Mouse (Mus musculus) stomach, embryonic 15.5 days (tissue): Measurements from ENCODE around the gene Ncor2. TPM values are rescaled to one million over a fixed set of nuclear protein-coding genes. Genes with fewer than 3 reads are reported as not detected.

ENCODE experiments used
- ATAC-seq: fragments of 200-750 bp; cut with Nextera tagmentation; 2 replicates; pipeline ENCODE4 v1.8.0; 2017; ENCODE audit warnings: low read depth, moderate number of reproducible peaks, moderate TSS enrichment; ENCODE audit not compliant: insufficient read depth, low FRiP score
- H3K27ac ChIP-seq: fragments of 300-500 bp; sonication (generic); 2 replicates; pipeline ENCODE4 v1.5.1; 2015; ENCODE audit warnings: mild to moderate bottlenecking, inconsistent platforms
- H3K27me3 ChIP-seq: fragments of 300-500 bp; sonication (generic); replicated peaks from 2 replicates; pipeline ENCODE4 v1.6.1; 2015; ENCODE audit warnings: inconsistent platforms
- H3K36me3 ChIP-seq: fragments of 300-500 bp; sonication (generic); 2 replicates; pipeline ENCODE4 v1.6.1; 2015; ENCODE audit warnings: inconsistent platforms
- H3K4me1 ChIP-seq: fragments of 300-500 bp; sonication (generic); 2 replicates; pipeline ENCODE4 v1.6.1; 2015; ENCODE audit warnings: inconsistent platforms
- H3K4me2 ChIP-seq: fragments of 300-500 bp; sonication (generic); 2 replicates; pipeline ENCODE4 v1.6.1; 2015; ENCODE audit warnings: mild to moderate bottlenecking, inconsistent platforms
- H3K4me3 ChIP-seq: fragments of 300-500 bp; sonication (generic); replicated peaks from 2 replicates; pipeline ENCODE4 v1.5.1; 2015; ENCODE audit warnings: inconsistent platforms
- H3K9ac ChIP-seq: fragments of 300-500 bp; sonication (generic); 2 replicates; pipeline ENCODE4 v1.6.1; 2015; ENCODE audit warnings: inconsistent platforms
- H3K9me3 ChIP-seq: fragments of 300-500 bp; sonication (generic); 2 replicates; pipeline ENCODE4 v1.6.1; 2016; ENCODE audit warnings: inconsistent platforms
- WGBS: fragments of 180-500 bp; shearing (Covaris S2); methylation state at CpG from one replicate; pipeline ENCODE4 v1.1.7; 2015; 5-methylcytosine and 5-hydroxymethylcytosine counted together
- polyA plus RNA-seq: library from polyadenylated mRNA; unstranded; fragments of >200 nt; fragmentation: Nextera tagmentation; extraction: Ambion mirVana; gene quantifications from 2 replicates; pipeline ENCODE4 v1.2.1, GENCODE M21; 2015

The Ncor2 gene
- polyA plus RNA-seq, 1 experiment from 2014 or later = 26.7 TPM

DNA sequence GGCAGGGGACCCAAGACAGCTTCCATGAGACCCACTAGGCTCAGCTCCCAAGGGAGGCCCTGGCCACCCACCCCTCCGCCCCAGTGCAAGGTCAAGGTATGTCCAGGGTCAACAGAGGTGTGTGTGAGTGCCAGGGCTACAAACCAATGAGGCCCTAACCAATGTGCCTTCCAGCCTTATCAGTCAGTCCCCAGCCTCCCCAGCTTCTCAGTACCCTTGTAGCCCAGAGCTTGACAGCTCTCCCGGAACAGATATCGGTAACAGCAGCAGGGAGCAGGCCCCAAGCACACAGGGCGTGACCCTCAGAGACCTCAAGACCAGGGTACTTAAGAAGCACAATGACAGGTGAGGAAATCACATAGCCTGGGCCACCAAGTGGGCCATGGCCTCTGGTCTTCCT lies 129.5 kb downstream of the Ncor2 start:
- H3K27me3 ChIP-seq = no peaks in the 10 kb centered on the region
- H3K4me3 ChIP-seq = no peak overlapping the region
- 85% methylated on average over 4 of the region's 4 CpGs for WGBS
- no peak overlapping the region for H3K9ac ChIP-seq
- no peak overlapping the region for H3K4me2 ChIP-seq
- H3K36me3 ChIP-seq = peaks cover 53% of the 10 kb centered on the region
- H3K9me3 ChIP-seq = no peaks in the 10 kb centered on the region
- peak; percentile 76 for ATAC-seq
- peaks cover 11% of the 10 kb centered on the region for H3K4me1 ChIP-seq
- no peak overlapping the region for H3K27ac ChIP-seq

DNA sequence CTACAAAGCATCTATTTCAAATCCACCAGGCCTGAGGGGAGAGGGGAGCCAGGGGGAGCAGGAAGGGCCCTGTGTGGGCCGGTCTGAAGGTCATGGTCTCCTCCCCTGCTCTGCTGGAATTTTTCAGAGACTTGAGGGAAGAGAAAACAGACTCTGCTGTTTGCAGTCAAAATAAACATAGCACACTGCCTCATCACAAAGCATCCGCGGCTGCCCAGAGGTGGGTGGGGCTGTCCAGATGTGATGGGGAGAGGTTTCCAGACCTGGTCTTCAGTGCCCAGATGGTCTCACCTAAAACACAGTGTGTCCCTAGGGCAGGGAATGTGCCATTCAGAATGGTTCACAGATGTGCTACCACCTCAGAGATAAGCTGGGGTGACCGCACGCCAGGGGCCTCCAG lies 132.6 kb downstream of the Ncor2 start:
- no peak for ATAC-seq
- Histone ChIP-seq H3K4me1 (no peaks in the 10 kb centered on the region), H3K27ac (no peak overlapping the region), H3K4me3 (no peak overlapping the region), H3K4me2 (no peak overlapping the region), H3K27me3 (no peaks in the 10 kb centered on the region), H3K36me3 (peaks cover 60% of the 10 kb centered on the region), H3K9me3 (no peaks in the 10 kb centered on the region), H3K9ac (no peak overlapping the region)
- 55% methylated on average over 5 of the region's 5 CpGs for WGBS

DNA sequence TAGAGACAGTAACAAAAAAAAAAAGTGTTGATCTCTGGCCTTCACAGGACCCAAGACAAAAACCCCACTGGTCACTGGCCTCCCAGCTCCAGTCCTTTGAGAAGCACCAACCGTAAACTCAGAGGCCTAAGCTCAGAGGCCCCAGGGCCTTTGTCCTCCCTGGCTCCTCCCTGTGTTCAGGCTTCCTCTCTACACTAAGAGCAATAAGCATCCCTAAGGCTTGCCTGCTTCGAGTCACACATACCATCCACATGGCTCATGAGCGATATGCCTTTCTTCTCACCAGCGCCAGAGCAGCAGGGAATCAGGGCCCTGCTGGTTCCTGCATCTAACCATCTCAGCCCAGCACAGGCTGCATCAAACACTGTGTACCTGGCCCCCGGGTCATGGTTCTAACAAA lies 133.8 kb downstream of the Ncor2 start:
- H3K9me3 ChIP-seq = no peaks in the 10 kb centered on the region
- H3K27me3 ChIP-seq = no peaks in the 10 kb centered on the region
- H3K36me3 ChIP-seq = peaks cover 53% of the 10 kb centered on the region
- 79% methylated on average over 5 of the region's 5 CpGs for WGBS
- no peak overlapping the region for H3K27ac ChIP-seq
- no peak overlapping the region for H3K4me3 ChIP-seq
- peaks cover 11% of the 10 kb centered on the region; the same call in 1 of the 2 replicates for H3K4me1 ChIP-seq
- no peak for ATAC-seq
- no peak overlapping the region for H3K9ac ChIP-seq
- no peak overlapping the region for H3K4me2 ChIP-seq

DNA sequence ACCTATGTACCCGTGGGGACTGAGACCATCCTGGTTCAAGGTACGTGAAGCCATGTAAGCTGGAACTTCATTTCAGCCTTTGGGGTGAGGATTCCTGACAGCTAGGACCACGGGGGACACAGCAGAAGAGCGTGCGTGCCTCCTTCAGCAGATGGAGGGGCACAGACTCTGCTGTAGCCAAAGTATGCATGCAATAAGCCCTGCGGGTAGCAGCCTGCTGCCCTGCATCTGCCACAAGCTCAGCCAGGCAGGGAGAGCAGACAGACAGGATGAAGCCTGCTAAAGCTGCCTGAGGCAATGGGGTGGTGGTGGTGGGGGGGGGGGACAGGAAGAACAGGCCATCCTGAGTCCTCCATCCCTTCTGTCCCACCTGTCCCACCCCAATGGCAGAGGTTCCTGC lies 135.6 kb downstream of the Ncor2 start:
- no peak for ATAC-seq
- Histone ChIP-seq H3K36me3 (peaks cover 57% of the 10 kb centered on the region), H3K4me2 (no peak overlapping the region)

DNA sequence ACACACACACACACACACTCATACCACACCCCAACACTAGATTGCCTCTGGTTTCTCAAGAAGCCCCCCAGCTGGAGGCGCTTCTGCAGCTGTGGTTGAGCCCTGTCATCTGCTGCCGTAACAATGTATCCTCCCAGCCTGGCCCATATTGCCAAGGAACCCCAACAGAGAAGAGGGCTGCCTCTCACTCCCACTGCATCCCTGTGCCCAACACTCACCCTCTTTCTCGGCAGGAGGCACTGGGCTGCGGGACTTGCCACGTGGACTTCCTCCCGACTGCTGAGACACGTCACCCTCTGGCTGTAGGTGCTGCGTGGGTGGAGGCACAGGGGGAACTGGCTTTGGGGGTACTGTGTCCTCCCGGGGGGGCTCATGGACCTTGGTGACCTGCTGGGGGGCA lies 137.4 kb downstream of the Ncor2 start:
- Histone ChIP-seq H3K4me2 (no peak overlapping the region), H3K4me1 (peaks cover 14% of the 10 kb centered on the region; the same call in 1 of the 2 replicates), H3K9ac (no peak overlapping the region), H3K4me3 (no peak overlapping the region), H3K27me3 (no peaks in the 10 kb centered on the region), H3K36me3 (peaks cover 59% of the 10 kb centered on the region), H3K27ac (peak overlapping the region; percentile 4; the same call in 1 of the 2 replicates), H3K9me3 (no peaks in the 10 kb centered on the region)
- ATAC-seq = no peak
- 84% methylated on average over 9 of the region's 9 CpGs for WGBS

More for the DNA sequence above, 135.6 kb downstream of the Ncor2 start:
- Histone ChIP-seq H3K4me3 (no peak overlapping the region), H3K9ac (no peak overlapping the region), H3K4me1 (peaks cover 14% of the 10 kb centered on the region; the same call in 1 of the 2 replicates), H3K27me3 (no peaks in the 10 kb centered on the region), H3K9me3 (no peaks in the 10 kb centered on the region), H3K27ac (no peak overlapping the region)
- WGBS = 92% methylated on average over 6 of the region's 6 CpGs

DNA sequence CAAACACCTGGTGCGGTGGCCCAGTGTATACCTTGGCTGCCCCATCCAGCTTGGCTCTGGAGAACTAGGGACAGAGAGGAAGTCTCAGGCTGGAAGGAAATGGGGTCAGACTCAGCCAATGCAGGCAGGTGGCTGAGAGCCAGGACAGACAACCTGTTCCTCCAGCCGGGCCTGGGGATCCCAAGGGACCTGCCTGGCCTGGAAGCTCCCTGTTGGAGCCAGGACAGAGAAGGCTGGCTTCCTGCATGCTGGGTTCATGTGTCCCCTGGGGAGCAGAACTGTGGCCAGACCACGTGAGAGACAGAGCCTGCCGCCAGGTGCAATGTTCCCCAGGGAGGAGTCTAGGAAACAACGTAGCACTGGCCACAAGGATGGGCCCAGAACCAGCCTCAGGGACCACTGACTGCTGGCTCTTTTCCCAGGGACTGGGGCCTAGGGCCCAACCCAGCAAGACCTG lies 138.9 kb downstream of the Ncor2 start:
- Histone ChIP-seq H3K9me3 (no peaks in the 10 kb centered on the region), H3K4me1 (peaks cover 14% of the 10 kb centered on the region; the same call in 1 of the 2 replicates), H3K9ac (no peak overlapping the region), H3K4me2 (no peak overlapping the region), H3K27me3 (no peaks in the 10 kb centered on the region), H3K4me3 (no peak overlapping the region), H3K36me3 (peaks cover 65% of the 10 kb centered on the region), H3K27ac (peak overlapping the region; percentile 67)
- WGBS = 69% methylated on average over 5 of the region's 5 CpGs
- ATAC-seq = peak; percentile 53

DNA sequence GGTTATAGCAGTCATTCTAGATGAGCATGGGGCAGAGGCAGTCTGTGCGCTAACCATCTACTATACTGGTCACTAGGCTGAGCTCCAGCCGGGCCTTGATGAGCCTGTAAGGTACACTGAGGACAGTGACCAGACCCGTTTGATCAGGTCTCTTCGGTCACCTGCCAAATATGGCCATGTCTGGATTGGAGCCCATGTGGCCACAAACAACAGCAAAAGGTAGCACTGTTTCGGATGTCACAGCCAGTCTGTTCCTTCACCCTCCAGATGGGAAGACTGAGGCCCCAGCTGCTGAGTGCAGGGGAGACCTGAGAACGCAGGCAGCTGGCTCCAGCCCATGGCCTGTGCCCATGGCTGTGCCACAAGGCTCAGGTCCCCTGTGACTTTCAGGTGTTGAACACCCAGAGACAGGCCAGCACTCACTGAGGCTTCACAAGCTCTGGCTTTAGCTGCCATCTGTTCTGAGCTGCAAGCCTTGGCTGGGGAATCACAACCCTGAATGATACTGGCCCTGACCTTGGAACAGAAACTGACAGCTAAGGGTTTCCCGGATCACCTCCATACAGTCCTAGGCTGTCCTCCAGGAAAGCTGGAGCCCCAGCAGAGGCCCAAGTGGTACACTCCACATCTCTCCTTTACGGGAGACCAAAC lies 139.5 kb downstream of the Ncor2 start:
- Histone ChIP-seq H3K36me3 (peaks cover 69% of the 10 kb centered on the region), H3K4me2 (no peak overlapping the region), H3K4me1 (peaks cover 14% of the 10 kb centered on the region; the same call in 1 of the 2 replicates), H3K9me3 (no peaks in the 10 kb centered on the region), H3K9ac (no peak overlapping the region), H3K27me3 (no peaks in the 10 kb centered on the region), H3K4me3 (no peak overlapping the region), H3K27ac (peak overlapping the region; percentile 61; the same call in 1 of the 2 replicates)
- 87% methylated on average over 8 of the region's 8 CpGs for WGBS
- no peak for ATAC-seq

DNA sequence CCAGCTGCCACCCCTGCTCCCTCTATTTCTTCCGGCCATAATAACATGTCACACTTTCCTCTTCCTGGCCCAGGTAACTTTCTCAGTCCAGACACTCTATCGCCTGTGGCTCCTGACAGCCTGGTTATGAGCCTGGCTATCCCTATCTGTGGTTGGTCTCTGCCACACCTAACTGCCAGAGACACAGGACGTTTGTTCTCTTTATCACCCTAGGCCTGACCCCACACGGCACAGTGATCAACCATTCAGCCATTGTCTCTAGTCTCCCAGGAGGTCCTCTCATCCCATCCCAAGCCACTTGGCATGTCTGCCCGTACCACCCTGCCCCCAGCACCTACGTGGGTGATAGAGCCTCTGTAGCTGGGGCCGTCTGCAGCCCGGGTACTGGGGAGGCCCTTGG lies 142.5 kb downstream of the Ncor2 start:
- Histone ChIP-seq H3K27ac (no peak overlapping the region), H3K9me3 (no peaks in the 10 kb centered on the region), H3K27me3 (no peaks in the 10 kb centered on the region), H3K4me3 (no peak overlapping the region), H3K4me1 (peaks cover 14% of the 10 kb centered on the region; the same call in 1 of the 2 replicates), H3K9ac (no peak overlapping the region), H3K4me2 (no peak overlapping the region), H3K36me3 (peaks cover 82% of the 10 kb centered on the region)
- no peak for ATAC-seq
- WGBS = 80% methylated on average over 8 of the region's 8 CpGs

DNA sequence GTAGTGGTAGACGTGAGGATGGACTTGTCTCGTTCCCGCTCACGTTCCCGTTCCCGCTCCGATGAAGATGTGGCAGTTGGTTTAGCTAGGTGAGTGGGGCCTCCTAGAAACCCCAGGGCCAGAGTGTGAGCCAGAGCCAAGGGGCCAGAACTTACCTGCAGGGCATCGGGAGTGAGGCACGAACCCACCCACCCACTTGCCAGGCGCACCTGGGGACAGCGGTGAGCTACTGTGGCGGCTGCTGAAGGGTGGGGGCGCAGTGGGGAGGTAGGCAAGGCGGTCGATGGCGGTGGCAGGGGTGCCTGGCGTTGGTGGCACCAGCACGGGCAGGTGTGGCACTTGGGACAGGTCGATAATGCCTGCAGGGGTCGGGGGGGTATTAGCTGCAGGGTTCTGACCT lies 150.1 kb downstream of the Ncor2 start:
- Histone ChIP-seq H3K27ac (no peak overlapping the region), H3K4me1 (no peaks in the 10 kb centered on the region), H3K36me3 (peaks cover 93% of the 10 kb centered on the region), H3K27me3 (no peaks in the 10 kb centered on the region), H3K4me3 (no peak overlapping the region), H3K9ac (no peak overlapping the region), H3K9me3 (no peaks in the 10 kb centered on the region), H3K4me2 (no peak overlapping the region)
- WGBS = 96% methylated on average over 20 of the region's 20 CpGs
- no peak for ATAC-seq

DNA sequence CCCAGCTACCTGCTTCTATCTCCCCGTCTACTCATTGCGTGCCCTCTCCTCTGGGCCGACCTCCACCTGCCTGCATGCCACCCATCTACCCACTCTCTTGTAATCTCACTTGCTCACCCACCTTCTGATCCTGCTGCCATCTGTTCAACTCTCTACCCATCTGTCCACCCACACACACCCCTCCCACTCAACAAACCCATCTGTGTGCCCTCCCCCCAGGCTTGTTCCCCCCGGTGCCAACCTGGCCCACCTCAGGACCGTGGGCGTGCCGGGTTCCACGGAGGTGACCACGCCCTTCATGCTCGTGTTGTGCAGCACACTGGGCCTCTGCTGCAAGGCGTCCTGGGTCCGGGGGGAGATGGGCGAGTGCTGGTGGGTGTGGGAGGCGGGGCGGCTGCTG lies 150.6 kb downstream of the Ncor2 start:
- Histone ChIP-seq H3K27me3 (no peaks in the 10 kb centered on the region), H3K4me2 (no peak overlapping the region), H3K9ac (no peak overlapping the region), H3K36me3 (peaks cover 93% of the 10 kb centered on the region), H3K9me3 (no peaks in the 10 kb centered on the region), H3K4me3 (no peak overlapping the region), H3K27ac (no peak overlapping the region), H3K4me1 (no peaks in the 10 kb centered on the region)
- no peak for ATAC-seq
- 85% methylated on average over 15 of the region's 15 CpGs for WGBS

DNA sequence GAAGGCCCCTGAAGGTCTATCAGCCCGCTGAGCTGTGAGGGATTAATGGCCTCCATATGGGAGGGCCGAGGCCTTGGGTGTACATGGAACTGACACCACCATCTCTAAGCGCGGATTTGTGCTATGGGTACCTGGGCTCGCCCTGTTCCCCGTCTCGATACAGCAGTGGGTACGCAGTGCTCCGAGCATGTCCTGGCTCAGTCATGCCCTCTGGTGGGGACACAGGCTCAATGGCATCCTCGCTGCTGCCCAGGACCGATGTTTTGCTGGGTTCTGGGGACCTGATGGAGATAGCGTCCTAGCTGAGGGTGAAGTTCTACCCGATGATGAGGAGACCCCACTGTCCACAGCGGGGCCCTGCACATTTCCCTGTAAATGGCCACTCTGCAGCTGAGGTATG lies 155.0 kb downstream of the Ncor2 start:
- Histone ChIP-seq H3K36me3 (peaks cover 70% of the 10 kb centered on the region), H3K9ac (no peak overlapping the region), H3K9me3 (no peaks in the 10 kb centered on the region), H3K4me1 (no peaks in the 10 kb centered on the region), H3K4me2 (no peak overlapping the region), H3K27me3 (no peaks in the 10 kb centered on the region), H3K4me3 (no peak overlapping the region), H3K27ac (no peak overlapping the region)
- 80% methylated on average over 14 of the region's 14 CpGs for WGBS
- no peak for ATAC-seq

DNA sequence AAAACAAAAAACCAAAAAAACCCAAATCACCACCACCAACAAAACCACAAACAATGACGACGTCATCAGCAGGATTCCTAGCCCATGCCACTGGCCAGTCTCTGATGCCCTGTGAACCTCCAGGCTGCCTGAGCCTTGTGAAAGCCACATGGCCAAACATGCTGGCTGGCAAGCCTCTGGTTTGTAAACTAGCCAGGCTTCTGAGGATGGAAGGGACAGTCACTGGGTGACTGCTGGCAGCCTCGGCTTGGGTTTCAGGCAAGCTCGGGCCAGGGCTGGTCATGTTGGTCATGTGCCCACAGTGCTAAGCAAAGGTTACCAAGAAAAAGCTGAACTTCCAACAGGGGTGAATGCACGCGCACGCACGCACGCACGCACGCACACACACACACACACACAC lies 157.7 kb downstream of the Ncor2 start:
- Histone ChIP-seq H3K4me1 (no peaks in the 10 kb centered on the region), H3K9ac (no peak overlapping the region), H3K4me2 (no peak overlapping the region), H3K36me3 (peaks cover 70% of the 10 kb centered on the region), H3K27me3 (no peaks in the 10 kb centered on the region), H3K27ac (no peak overlapping the region), H3K9me3 (no peaks in the 10 kb centered on the region), H3K4me3 (no peak overlapping the region)
- WGBS = 80% methylated on average over 11 of the region's 11 CpGs
- ATAC-seq = peak; percentile 34; the same call in 1 of the 2 replicates
